Mouse (Mus musculus) forebrain, embryonic 12.5 days (tissue): Measurements from ENCODE around the gene Olfr57. TPM values are rescaled to one million over a fixed set of nuclear protein-coding genes. Genes with fewer than 3 reads are reported as not detected.
"Not testable (repeated sequence)": the region's sequence is repeated elsewhere in the genome, so short reads cannot be mapped to it uniquely, and the experiment has no call there.

ENCODE experiments used
- ATAC-seq: fragments of 200-750 bp; cut with Nextera tagmentation; 2 replicates; pipeline ENCODE4 v1.8.0; 2017; ENCODE audit warnings: moderate TSS enrichment; ENCODE audit not compliant: low FRiP score
- H3K27ac ChIP-seq: fragments of 300-500 bp; sonication (generic); 2 replicates; pipeline ENCODE4 v1.5.1; 2016; ENCODE audit warnings: mild to moderate bottlenecking
- H3K27me3 ChIP-seq: fragments of 300-500 bp; sonication (generic); 2 replicates; pipeline ENCODE4 v1.6.1; 2016; ENCODE audit warnings: mild to moderate bottlenecking
- H3K36me3 ChIP-seq: fragments of 300-500 bp; sonication (generic); replicated peaks from 2 replicates; pipeline ENCODE4 v1.6.1; 2016; ENCODE audit warnings: mild to moderate bottlenecking
- H3K4me1 ChIP-seq: fragments of 300-500 bp; sonication (generic); 2 replicates; pipeline ENCODE4 v1.6.1; 2016
- H3K4me2 ChIP-seq: fragments of 300-500 bp; sonication (generic); 2 replicates; pipeline ENCODE4 v1.6.1; 2016; ENCODE audit warnings: mild to moderate bottlenecking, moderate library complexity
- H3K4me3 ChIP-seq: fragments of 300-500 bp; sonication (generic); replicated peaks from 2 replicates; pipeline ENCODE4 v1.5.1; 2016; ENCODE audit warnings: mild to moderate bottlenecking
- H3K9ac ChIP-seq: fragments of 300-500 bp; sonication (generic); 2 replicates; pipeline ENCODE4 v1.6.1; 2016; ENCODE audit warnings: mild to moderate bottlenecking
- H3K9me3 ChIP-seq: fragments of 300-500 bp; sonication (generic); 2 replicates; pipeline ENCODE4 v1.6.1; 2016
- WGBS: fragments of 180-500 bp; shearing (Covaris S2); methylation state at CpG from one replicate; pipeline ENCODE4 v1.1.7; 2016; 5-methylcytosine and 5-hydroxymethylcytosine counted together
- polyA plus RNA-seq: library from polyadenylated mRNA; unstranded; fragments of >200 nt; fragmentation: Nextera tagmentation; extraction: Ambion mirVana; gene quantifications from 2 replicates; pipeline ENCODE4 v1.2.1, GENCODE M21; 2016

The Olfr57 gene
- 0.12 and 0.23 TPM in 2 replicates for polyA plus RNA-seq

DNA sequence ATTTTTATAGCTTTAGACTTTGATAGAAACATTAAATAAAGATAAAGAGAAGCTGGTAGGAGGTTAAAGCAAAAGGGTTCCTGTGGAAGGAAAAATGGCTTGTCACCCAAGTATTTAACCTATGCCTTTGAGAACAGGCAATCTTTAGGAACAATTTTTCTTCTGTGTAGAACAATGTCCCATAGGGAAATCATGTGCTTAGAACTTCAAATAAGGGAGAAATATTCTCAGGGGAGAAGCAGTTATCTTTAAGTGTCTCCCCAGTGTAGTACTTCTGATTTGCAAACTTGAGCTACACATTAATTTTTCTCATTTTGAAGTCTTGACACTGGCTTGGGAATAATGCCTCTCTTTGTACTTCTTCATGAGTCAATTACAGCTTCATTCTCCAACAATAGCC, at the start of gene Olfr57:
Gene Olfr57 (plus strand): TSS at position 301 of the 400 bp plus-strand sequence.
- ATAC-seq = no peak
- no peak within 1 kb of the TSS for H3K9ac ChIP-seq
- no peaks in the 10 kb centered on the region for H3K4me1 ChIP-seq
- H3K27ac ChIP-seq = no peak within 1 kb of the TSS
- H3K27me3 ChIP-seq = no peaks in the 10 kb centered on the region
- no peak within 1 kb of the TSS for H3K4me2 ChIP-seq
- H3K4me3 ChIP-seq = no peak within 1 kb of the TSS
- no peaks in the 10 kb centered on the region for H3K36me3 ChIP-seq
- H3K9me3 ChIP-seq = no peaks in the 10 kb centered on the region

- H3K9me3 ChIP-seq = no peaks in the 10 kb centered on the region
- H3K27ac ChIP-seq = no peak within 1 kb of the TSS
- no peak within 1 kb of the TSS for H3K4me2 ChIP-seq
- H3K27me3 ChIP-seq = no peaks in the 10 kb centered on the region
- ATAC-seq = no peak
- H3K9ac ChIP-seq = no peak within 1 kb of the TSS
- no peaks in the 10 kb centered on the region for H3K36me3 ChIP-seq
- H3K4me1 ChIP-seq = no peaks in the 10 kb centered on the region
- H3K4me3 ChIP-seq = no peak within 1 kb of the TSS
Measured at GRCm38 (mm10) chr10:78980750-78981149, 47.8 kb upstream of the Olfr57 start, which contains the start of gene Olfr1352. Olfr1352 (plus strand) TSS chr10:78981050.

DNA sequence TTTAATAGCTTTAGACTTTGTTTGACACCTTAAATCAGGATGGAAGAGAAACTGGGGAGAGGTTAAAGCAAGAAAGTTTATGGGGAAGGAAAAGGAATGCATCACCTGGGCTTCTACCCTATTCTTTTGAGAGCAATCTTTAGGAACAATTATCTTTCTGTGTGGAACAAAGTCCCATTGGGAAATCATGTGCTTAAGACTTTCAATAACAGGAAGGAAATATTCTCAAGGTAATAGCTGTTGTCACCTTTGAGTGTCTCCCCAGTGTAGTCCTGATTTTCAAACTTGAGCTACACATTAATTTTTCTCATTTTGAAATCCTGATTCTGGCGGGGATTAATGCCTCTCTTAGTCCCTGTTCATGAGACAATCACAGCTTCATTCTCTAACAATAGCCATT, 16.4 kb upstream of the Olfr57 start, which contains the start of gene Olfr1351:
Gene Olfr1351 (plus strand): TSS at position 301 of the 400 bp plus-strand sequence.
- no peak for ATAC-seq
- Histone ChIP-seq H3K4me3 (no peak within 1 kb of the TSS), H3K9me3 (0 out of 2 replicates have a peak, but pooled peaks cover 3% of the 10 kb centered on the region), H3K36me3 (no peaks in the 10 kb centered on the region), H3K27me3 (no peaks in the 10 kb centered on the region), H3K4me2 (no peak within 1 kb of the TSS), H3K4me1 (no peaks in the 10 kb centered on the region), H3K27ac (no peak within 1 kb of the TSS), H3K9ac (no peak within 1 kb of the TSS)
- 71% methylated on average over 1 of the region's 1 CpGs for WGBS

DNA sequence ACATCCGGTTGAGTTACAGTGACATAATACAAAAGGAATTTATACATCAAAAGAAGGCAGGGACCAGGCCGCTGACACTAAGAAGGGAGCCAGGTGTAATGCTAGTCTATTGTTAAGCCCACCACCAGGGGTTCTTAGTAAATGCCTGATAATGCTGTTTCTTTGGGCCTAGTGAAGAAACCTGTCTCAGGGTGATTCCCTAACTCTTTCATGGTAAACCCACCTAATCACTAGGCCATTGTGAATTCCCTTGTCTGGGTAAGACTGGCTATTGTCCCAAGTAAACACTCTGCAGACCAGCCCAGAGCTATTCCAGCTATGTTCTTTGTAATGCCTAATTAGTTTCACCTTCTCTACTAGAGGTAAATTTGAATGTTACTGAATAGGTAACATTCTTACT, 13.9 kb downstream of the Olfr57 start:
- H3K4me3 ChIP-seq, ATAC-seq, H3K27me3 ChIP-seq, H3K36me3 ChIP-seq, H3K9ac ChIP-seq, H3K27ac ChIP-seq, H3K4me2 ChIP-seq, H3K4me1 ChIP-seq: not testable (repeated sequence)
- H3K9me3 ChIP-seq = peaks cover 15% of the 10 kb centered on the region; the same call in 1 of the 2 replicates
- WGBS = 89% methylated on average over 2 of the region's 2 CpGs

DNA sequence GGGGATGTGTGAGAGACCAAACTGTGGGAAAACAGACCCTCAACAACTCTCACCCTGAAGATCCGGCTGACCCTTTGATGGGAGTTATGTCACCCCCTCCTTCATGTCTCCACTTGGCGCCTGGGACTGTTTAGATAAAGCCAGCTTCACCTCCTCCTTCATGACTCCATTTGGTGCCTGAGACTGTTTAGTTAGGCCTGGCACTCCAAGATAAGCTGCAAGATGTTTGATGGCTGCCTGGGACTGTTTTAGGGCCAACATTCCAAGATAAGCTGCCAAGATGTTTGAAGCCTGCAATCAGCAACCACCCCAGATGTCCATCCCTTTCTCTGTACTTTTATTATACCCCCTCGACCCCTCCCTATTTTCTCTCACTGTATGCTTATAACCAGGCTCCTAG, 28.8 kb downstream of the Olfr57 start:
- not testable (repeated sequence) for H3K4me3 ChIP-seq, H3K27ac ChIP-seq, H3K4me1 ChIP-seq, H3K9ac ChIP-seq, H3K4me2 ChIP-seq, H3K9me3 ChIP-seq, H3K27me3 ChIP-seq, ATAC-seq
- WGBS = 88% methylated on average over 3 of the region's 3 CpGs
- peaks cover 34% of the 10 kb centered on the region for H3K36me3 ChIP-seq

Other genes with a start within 250 kb of the Olfr57 start
- 1.7 and 1.8 TPM in 2 replicates for gene Slc1a6, start 248.2 kb upstream of the Olfr57 start, polyA plus RNA-seq
- gene Olfr1356, start 176.6 kb upstream of the Olfr57 start, polyA plus RNA-seq = not detected in 2 replicates
- gene Olfr1355, start 153.2 kb upstream of the Olfr57 start, polyA plus RNA-seq = not detected in 2 replicates
- 0.12 TPM in 1 of 2 replicates, not detected in the other for gene Olfr1354, start 115.6 kb upstream of the Olfr57 start, polyA plus RNA-seq
- not detected in 2 replicates for gene Olfr8, start 78.1 kb upstream of the Olfr57 start, polyA plus RNA-seq
- not detected in 2 replicates for gene Olfr1353, start 65.4 kb upstream of the Olfr57 start, polyA plus RNA-seq
- not detected in 2 replicates for gene Olfr1352, start 47.7 kb upstream of the Olfr57 start, polyA plus RNA-seq
- not detected in 2 replicates for gene Olfr1351, start 16.3 kb upstream of the Olfr57 start, polyA plus RNA-seq
- gene 2610008E11Rik, start 68.9 kb downstream of the Olfr57 start, polyA plus RNA-seq = 45.7 and 47.7 TPM in 2 replicates
- gene Vmn2r80, start 120.0 kb downstream of the Olfr57 start, polyA plus RNA-seq = not detected in 2 replicates
- gene Vmn2r81, start 219.0 kb downstream of the Olfr57 start, polyA plus RNA-seq = not detected in 2 replicates